Mouse (Mus musculus) heart, adult 11 months (tissue): Measurements from ENCODE around the gene Spred1.

Source experiments
- DNase-seq: peaks from one replicate; pipeline ENCODE4 v3.0.0; 2022

Spred1 gene

GRCm38 (mm10) chr2:117121212-117121983 lies at the start of gene Spred1:
Gene Spred1, plus strand, starts transcription at chr2:117121374.
- peak; percentile 96 for DNase-seq

- DNase-seq, result peak; percentile 40
Observed at GRCm38 (mm10) chr2:117071596-117071995, 49.6 kb upstream of the Spred1 start.

GRCm38 (mm10) chr2:117078711-117079110 lies 42.5 kb upstream of the Spred1 start:
- no peak for DNase-seq

- peak; percentile 79 for DNase-seq
Observed at GRCm38 (mm10) chr2:117079621-117080020, 41.6 kb upstream of the Spred1 start.

- DNase-seq, result peak; percentile 79
Observed at GRCm38 (mm10) chr2:117086002-117086765, 35.0 kb upstream of the Spred1 start.

- DNase-seq, result peak; percentile 23
Observed at GRCm38 (mm10) chr2:117086766-117087457, 34.3 kb upstream of the Spred1 start.

- peak; percentile 71 for DNase-seq
Observed at GRCm38 (mm10) chr2:117087458-117087820, 33.7 kb upstream of the Spred1 start.

- peak; percentile 85 for DNase-seq
Observed at GRCm38 (mm10) chr2:117089482-117089881, 31.7 kb upstream of the Spred1 start.

GRCm38 (mm10) chr2:117090061-117090460 lies 31.1 kb upstream of the Spred1 start:
- peak; percentile 80 for DNase-seq

- peak; percentile 88 for DNase-seq
Observed at GRCm38 (mm10) chr2:117092946-117093401, 28.2 kb upstream of the Spred1 start.

GRCm38 (mm10) chr2:117095491-117095890 lies 25.7 kb upstream of the Spred1 start:
- DNase-seq, result peak; percentile 71

GRCm38 (mm10) chr2:117097305-117097704 lies 23.9 kb upstream of the Spred1 start:
- DNase-seq, result peak; percentile 87

GRCm38 (mm10) chr2:117099316-117099715 lies 21.9 kb upstream of the Spred1 start:
- DNase-seq, result peak; percentile 91

- peak; percentile 77 for DNase-seq
Observed at GRCm38 (mm10) chr2:117103461-117103860, 17.7 kb upstream of the Spred1 start.

- peak; percentile 89 for DNase-seq
Observed at GRCm38 (mm10) chr2:117105407-117105806, 15.8 kb upstream of the Spred1 start.

- peak; percentile 96 for DNase-seq
Observed at GRCm38 (mm10) chr2:117108059-117108458, 13.1 kb upstream of the Spred1 start.

- peak; percentile 96 for DNase-seq
Observed at GRCm38 (mm10) chr2:117109296-117109695, 11.9 kb upstream of the Spred1 start.

- no peak for DNase-seq
Observed at GRCm38 (mm10) chr2:117110355-117110866, 10.8 kb upstream of the Spred1 start.

- DNase-seq, result peak; percentile 70
Observed at GRCm38 (mm10) chr2:117113262-117113661, 7.9 kb upstream of the Spred1 start.

- peak; percentile 91 for DNase-seq
Observed at GRCm38 (mm10) chr2:117113762-117114161, 7.4 kb upstream of the Spred1 start.

- DNase-seq, result peak; percentile 92
Observed at GRCm38 (mm10) chr2:117118516-117118915, 2.7 kb upstream of the Spred1 start.

GRCm38 (mm10) chr2:117119291-117120245 lies 1.6 kb upstream of the Spred1 start:
- peak; percentile 99 for DNase-seq
